Mouse (Mus musculus): ENCODE data around the gene Desi1. TPM values are rescaled to one million over a fixed set of nuclear protein-coding genes. Genes with fewer than 3 reads are reported as not detected.

Desi1 gene
- polyA plus RNA-seq (2014; fragmentation: Nextera tagmentation; extraction: Ambion mirVana), result 23.8 TPM in 2 replicates

DNA sequence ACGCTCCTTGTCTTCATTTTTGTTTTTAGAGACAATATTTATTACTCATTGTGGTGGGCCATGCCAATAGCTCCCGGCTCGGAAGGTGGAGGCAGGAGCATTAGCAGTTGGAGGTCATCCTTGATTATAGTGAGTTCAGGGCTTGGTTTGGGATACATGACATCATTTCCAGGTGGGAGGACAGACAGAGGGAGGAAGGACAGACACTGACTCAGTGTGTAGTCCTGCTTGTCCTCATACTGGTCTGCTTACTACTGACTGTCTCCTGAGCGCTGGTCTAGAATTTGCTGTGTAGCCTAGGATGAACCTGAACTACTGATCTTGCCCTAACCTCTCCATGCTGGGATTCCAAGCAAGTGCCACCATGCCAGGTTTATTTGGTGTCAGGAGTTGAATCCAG is at the start of gene Desi1:
TSS of gene Desi1 (minus strand) at position 101 of the 400 bp plus-strand sequence.
- Histone ChIP-seq H3K9ac (ENCODE audit: low read depth, low read length) (no peak within 1 kb of the TSS), H3K27ac (ENCODE audit: low read depth, low read length) (no peak within 1 kb of the TSS), H3K27me3 (ENCODE audit: control insufficient read depth, insufficient read depth, low read length) (no peaks in the 10 kb centered on the region), H3K4me1 (ENCODE audit: control insufficient read depth, insufficient read depth, low read length) (no peaks in the 10 kb centered on the region), H3K4me2 (no peak within 1 kb of the TSS), H3K9me3 (replicated peaks; ENCODE audit: control insufficient read depth, low read length) (no peaks in the 10 kb centered on the region), H3K4me3 (ENCODE audit: low read depth, low read length) (no peak within 1 kb of the TSS), H3K36me3 (ENCODE audit: control insufficient read depth, insufficient read depth, low read length) (peaks cover 21% of the 10 kb centered on the region)
- ATAC-seq (replicated peaks; ENCODE audit: insufficient number of reproducible peaks, low FRiP score, low TSS enrichment), result no peak
- WGBS (ENCODE audit: insufficient replicate concordance), result 92% methylated on average over 4 of the region's 4 CpGs

DNA sequence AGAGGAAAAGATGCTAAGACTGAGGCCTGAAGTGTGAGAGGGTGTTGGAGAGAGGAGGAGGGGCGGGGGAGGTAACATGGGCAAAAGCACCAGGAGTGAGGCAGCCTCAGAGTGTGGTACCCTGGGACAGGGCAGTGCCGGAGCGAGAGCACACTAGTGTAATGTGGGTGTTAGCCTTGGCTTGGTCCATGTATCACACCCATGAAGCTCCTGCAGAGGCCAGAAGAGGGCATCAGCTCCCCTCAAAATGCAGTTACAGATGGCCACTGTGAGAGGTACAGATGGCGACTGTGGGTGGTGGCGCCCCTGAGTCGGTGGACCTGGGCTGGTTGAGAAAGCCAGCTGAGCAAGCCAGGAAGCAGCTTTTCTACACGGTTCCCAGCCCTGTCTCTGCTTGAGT is 47.5 kb upstream of the Desi1 start:
- no peak for ATAC-seq (replicated peaks; ENCODE audit: insufficient number of reproducible peaks, low FRiP score, low TSS enrichment)
- Histone ChIP-seq H3K9me3 (replicated peaks; ENCODE audit: control insufficient read depth, low read length) (no peaks in the 10 kb centered on the region), H3K27me3 (ENCODE audit: control insufficient read depth, insufficient read depth, low read length) (no peaks in the 10 kb centered on the region), H3K27ac (ENCODE audit: low read depth, low read length) (no peak overlapping the region), H3K36me3 (ENCODE audit: control insufficient read depth, insufficient read depth, low read length) (no peaks in the 10 kb centered on the region), H3K4me1 (ENCODE audit: control insufficient read depth, insufficient read depth, low read length) (no peaks in the 10 kb centered on the region), H3K4me2 (no peak overlapping the region), H3K9ac (ENCODE audit: low read depth, low read length) (no peak overlapping the region), H3K4me3 (ENCODE audit: low read depth, low read length) (no peak overlapping the region)
- 29% methylated on average over 7 of the region's 7 CpGs for WGBS (ENCODE audit: insufficient replicate concordance)

DNA sequence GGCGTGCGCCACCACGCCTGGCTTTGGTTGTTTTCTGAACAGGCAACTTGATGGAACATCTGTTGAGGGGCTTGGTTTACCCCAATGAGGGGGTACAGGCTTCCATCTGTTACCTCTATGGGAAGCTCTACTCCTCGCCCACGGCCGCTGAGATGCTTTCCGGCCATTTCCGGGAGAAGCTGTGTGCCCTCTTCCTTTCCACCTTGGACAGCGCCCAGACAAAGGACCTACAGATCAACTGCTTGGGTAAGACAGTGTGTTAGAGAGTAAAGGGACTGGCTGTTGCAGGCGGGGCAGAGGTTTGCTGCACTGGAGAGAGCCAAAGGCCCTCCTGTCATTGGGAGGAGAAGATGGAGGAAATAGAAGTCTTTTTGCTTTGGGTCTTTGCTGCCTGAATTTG is 46.2 kb upstream of the Desi1 start:
- 56% methylated on average over 10 of the region's 10 CpGs for WGBS (ENCODE audit: insufficient replicate concordance)
- Histone ChIP-seq H3K9me3 (replicated peaks; ENCODE audit: control insufficient read depth, low read length) (no peaks in the 10 kb centered on the region), H3K4me2 (no peak overlapping the region), H3K36me3 (ENCODE audit: control insufficient read depth, insufficient read depth, low read length) (no peaks in the 10 kb centered on the region), H3K4me1 (ENCODE audit: control insufficient read depth, insufficient read depth, low read length) (no peaks in the 10 kb centered on the region), H3K27ac (ENCODE audit: low read depth, low read length) (no peak overlapping the region), H3K4me3 (ENCODE audit: low read depth, low read length) (no peak overlapping the region), H3K27me3 (ENCODE audit: control insufficient read depth, insufficient read depth, low read length) (no peaks in the 10 kb centered on the region), H3K9ac (ENCODE audit: low read depth, low read length) (no peak overlapping the region)
- no peak for ATAC-seq (replicated peaks; ENCODE audit: insufficient number of reproducible peaks, low FRiP score, low TSS enrichment)

DNA sequence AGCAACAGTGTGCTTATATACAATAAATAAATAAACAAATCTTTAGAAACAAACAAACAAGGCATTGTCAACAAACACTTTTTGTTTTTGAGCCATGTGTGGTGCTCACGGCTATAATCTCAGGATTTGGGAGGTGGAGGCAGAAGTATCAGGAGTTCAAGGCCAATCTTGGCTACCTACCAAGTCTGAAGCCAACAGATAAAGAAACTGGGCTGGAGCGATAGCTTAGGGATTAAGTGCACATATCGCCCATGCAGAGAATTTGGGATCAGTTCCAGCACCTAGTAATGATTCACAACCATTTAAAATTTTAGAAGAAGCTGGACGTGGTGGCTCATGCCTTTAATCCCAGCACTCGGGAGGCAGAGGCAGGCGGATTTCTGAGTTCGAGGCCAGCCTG is 39.8 kb upstream of the Desi1 start:
- H3K4me1 ChIP-seq (ENCODE audit: control insufficient read depth, insufficient read depth, low read length), result no peaks in the 10 kb centered on the region
- ATAC-seq (replicated peaks; ENCODE audit: insufficient number of reproducible peaks, low FRiP score, low TSS enrichment), result no peak
- WGBS (ENCODE audit: insufficient replicate concordance), result 71% methylated on average over 7 of the region's 7 CpGs

DNA sequence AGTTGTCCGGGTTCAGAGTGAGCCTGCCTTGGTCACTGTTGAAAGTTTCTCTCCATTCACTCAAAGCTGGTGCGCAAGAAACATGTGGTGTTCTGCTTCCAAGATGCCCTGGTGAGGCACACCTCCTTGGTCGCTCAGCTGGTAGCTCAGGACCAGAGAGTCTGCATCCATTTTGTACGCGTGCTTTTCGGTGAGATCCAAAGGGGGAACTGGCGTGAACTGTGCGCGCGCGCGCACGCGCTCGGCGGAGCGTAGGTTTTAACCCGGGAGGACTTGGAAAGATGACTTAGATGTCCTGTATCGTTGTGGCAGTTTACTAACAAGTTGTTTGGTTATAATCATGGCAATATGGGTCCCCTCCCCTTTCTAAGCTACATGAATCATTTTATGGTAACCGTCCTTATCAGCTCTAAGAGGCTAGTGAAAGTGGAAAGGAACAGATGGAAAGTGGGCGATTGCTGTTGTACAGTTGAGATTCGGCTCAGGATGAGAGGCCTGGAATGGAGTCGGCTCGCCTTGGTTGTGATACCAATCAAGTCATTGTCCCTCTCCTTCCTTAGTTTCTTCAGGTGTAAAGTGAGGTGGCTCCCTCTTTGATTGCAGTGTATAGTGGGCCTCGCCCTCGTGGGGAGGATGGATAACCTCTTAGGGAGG is 38.3 kb upstream of the Desi1 start:
- no peak overlapping the region for H3K4me2 ChIP-seq
- peaks cover 46% of the 10 kb centered on the region for H3K27me3 ChIP-seq (ENCODE audit: control insufficient read depth, insufficient read depth, low read length)
- H3K9ac ChIP-seq (ENCODE audit: low read depth, low read length), result no peak overlapping the region
- ATAC-seq (replicated peaks; ENCODE audit: insufficient number of reproducible peaks, low FRiP score, low TSS enrichment), result no peak
- H3K36me3 ChIP-seq (ENCODE audit: control insufficient read depth, insufficient read depth, low read length), result no peaks in the 10 kb centered on the region
- H3K27ac ChIP-seq (ENCODE audit: low read depth, low read length), result no peak overlapping the region
- H3K4me3 ChIP-seq (ENCODE audit: low read depth, low read length), result no peak overlapping the region
- WGBS (ENCODE audit: insufficient replicate concordance), result 85% methylated on average over 26 of the region's 26 CpGs
- peaks cover 3% of the 10 kb centered on the region; the same call in 1 of the 2 replicates for H3K9me3 ChIP-seq (replicated peaks; ENCODE audit: control insufficient read depth, low read length)
- no peaks in the 10 kb centered on the region for H3K4me1 ChIP-seq (ENCODE audit: control insufficient read depth, insufficient read depth, low read length)

More for the DNA sequence above, 39.8 kb upstream of the Desi1 start:
- H3K4me3 ChIP-seq (ENCODE audit: low read depth, low read length), result no peak overlapping the region
- H3K27ac ChIP-seq (ENCODE audit: low read depth, low read length), result no peak overlapping the region
- peaks cover 39% of the 10 kb centered on the region for H3K27me3 ChIP-seq (ENCODE audit: control insufficient read depth, insufficient read depth, low read length)
- H3K36me3 ChIP-seq (ENCODE audit: control insufficient read depth, insufficient read depth, low read length), result no peaks in the 10 kb centered on the region
- H3K9me3 ChIP-seq (replicated peaks; ENCODE audit: control insufficient read depth, low read length), result peaks cover 3% of the 10 kb centered on the region; the same call in 1 of the 2 replicates
- H3K9ac ChIP-seq (ENCODE audit: low read depth, low read length), result no peak overlapping the region
- H3K4me2 ChIP-seq, result no peak overlapping the region

DNA sequence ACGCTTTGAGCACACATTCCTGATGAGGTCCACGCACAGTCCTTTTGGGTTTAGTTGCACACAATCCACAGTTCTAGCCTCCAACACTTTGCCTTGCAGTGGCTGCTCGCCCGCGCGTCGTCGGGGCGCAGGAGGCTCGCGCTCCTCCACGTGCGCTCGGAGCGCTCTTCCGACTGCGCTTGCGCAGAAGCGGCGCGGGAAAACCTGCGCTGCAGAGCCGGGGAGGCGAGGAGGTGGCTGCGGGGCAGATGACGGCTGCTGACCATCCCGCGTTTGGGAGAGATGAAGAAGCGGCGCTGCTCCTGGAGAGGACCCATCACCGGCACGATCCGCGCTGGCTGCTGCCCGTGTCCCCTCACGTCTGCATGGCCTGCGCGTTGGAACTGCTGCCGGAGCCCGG is 36.2 kb upstream of the Desi1 start, which contains the start of gene Mei1:
TSS of gene Mei1 (plus strand) at position 99 of the 400 bp plus-strand sequence.
- Histone ChIP-seq H3K36me3 (ENCODE audit: control insufficient read depth, insufficient read depth, low read length) (no peaks in the 10 kb centered on the region), H3K9me3 (replicated peaks; ENCODE audit: control insufficient read depth, low read length) (peaks cover 3% of the 10 kb centered on the region; the same call in 1 of the 2 replicates), H3K4me3 (ENCODE audit: low read depth, low read length) (peak within 1 kb of the TSS; percentile 19; the same call in 1 of the 2 replicates), H3K9ac (ENCODE audit: low read depth, low read length) (no peak within 1 kb of the TSS), H3K4me1 (ENCODE audit: control insufficient read depth, insufficient read depth, low read length) (no peaks in the 10 kb centered on the region), H3K27me3 (ENCODE audit: control insufficient read depth, insufficient read depth, low read length) (peaks cover 56% of the 10 kb centered on the region), H3K27ac (ENCODE audit: low read depth, low read length) (no peak within 1 kb of the TSS), H3K4me2 (peak within 1 kb of the TSS; percentile 45)
- 19% methylated on average over 39 of the region's 40 CpGs for WGBS (ENCODE audit: insufficient replicate concordance)
- no peak for ATAC-seq (replicated peaks; ENCODE audit: insufficient number of reproducible peaks, low FRiP score, low TSS enrichment)

DNA sequence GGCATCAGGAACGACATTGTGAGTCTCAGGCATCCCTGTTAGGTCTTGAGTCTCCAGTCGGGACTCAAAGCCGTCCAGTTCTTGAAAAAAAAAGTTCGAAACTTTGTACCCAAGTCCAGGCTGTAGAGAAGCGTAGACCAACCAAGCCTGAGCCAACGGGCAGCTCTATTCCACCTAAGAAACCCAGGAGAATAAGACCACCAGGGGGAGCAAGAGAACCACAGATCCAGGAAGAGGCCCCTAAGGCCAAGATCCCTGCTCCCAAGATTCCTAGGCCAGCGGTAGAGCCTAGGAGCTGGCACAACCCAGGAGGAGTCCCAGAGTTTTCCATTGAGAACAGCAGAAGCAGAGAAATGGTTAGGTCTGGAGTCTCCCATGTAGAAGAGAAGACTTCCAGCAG is 31.8 kb upstream of the Desi1 start:
- Histone ChIP-seq H3K4me1 (ENCODE audit: control insufficient read depth, insufficient read depth, low read length) (no peaks in the 10 kb centered on the region), H3K36me3 (ENCODE audit: control insufficient read depth, insufficient read depth, low read length) (no peaks in the 10 kb centered on the region), H3K4me3 (ENCODE audit: low read depth, low read length) (no peak overlapping the region), H3K4me2 (no peak overlapping the region), H3K9ac (ENCODE audit: low read depth, low read length) (no peak overlapping the region), H3K27me3 (ENCODE audit: control insufficient read depth, insufficient read depth, low read length) (peaks cover 66% of the 10 kb centered on the region), H3K27ac (ENCODE audit: low read depth, low read length) (no peak overlapping the region), H3K9me3 (replicated peaks; ENCODE audit: control insufficient read depth, low read length) (peaks cover 3% of the 10 kb centered on the region; the same call in 1 of the 2 replicates)
- 17% methylated on average over 7 of the region's 7 CpGs for WGBS (ENCODE audit: insufficient replicate concordance)
- ATAC-seq (replicated peaks; ENCODE audit: insufficient number of reproducible peaks, low FRiP score, low TSS enrichment), result no peak; the same call in 1 of the 2 replicates

DNA sequence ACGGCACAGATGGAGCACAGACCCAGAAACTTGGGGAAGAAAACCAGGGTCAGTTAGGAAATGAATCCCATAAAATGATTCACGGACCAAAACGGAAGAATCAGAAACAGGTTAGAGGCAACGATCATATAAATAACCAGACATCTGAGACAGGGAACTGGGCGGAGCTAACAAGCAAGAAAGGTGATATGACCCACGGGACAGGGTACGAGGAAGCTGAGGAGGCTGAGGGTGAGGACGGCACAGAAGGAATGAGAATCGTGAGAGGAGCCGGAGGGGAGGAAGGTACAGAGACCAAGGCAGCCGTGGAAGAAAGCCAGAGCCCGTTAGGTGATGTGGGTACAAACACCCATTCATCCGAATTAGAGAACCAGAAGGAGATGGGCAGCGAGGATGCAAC is 30.2 kb upstream of the Desi1 start:
- Histone ChIP-seq H3K9ac (ENCODE audit: low read depth, low read length) (no peak overlapping the region), H3K36me3 (ENCODE audit: control insufficient read depth, insufficient read depth, low read length) (no peaks in the 10 kb centered on the region), H3K4me2 (no peak overlapping the region), H3K4me1 (ENCODE audit: control insufficient read depth, insufficient read depth, low read length) (no peaks in the 10 kb centered on the region), H3K27ac (ENCODE audit: low read depth, low read length) (no peak overlapping the region), H3K27me3 (ENCODE audit: control insufficient read depth, insufficient read depth, low read length) (peaks cover 50% of the 10 kb centered on the region), H3K4me3 (ENCODE audit: low read depth, low read length) (no peak overlapping the region), H3K9me3 (replicated peaks; ENCODE audit: control insufficient read depth, low read length) (no peaks in the 10 kb centered on the region)
- WGBS (ENCODE audit: insufficient replicate concordance), result 60% methylated on average over 14 of the region's 14 CpGs
- no peak for ATAC-seq (replicated peaks; ENCODE audit: insufficient number of reproducible peaks, low FRiP score, low TSS enrichment)

DNA sequence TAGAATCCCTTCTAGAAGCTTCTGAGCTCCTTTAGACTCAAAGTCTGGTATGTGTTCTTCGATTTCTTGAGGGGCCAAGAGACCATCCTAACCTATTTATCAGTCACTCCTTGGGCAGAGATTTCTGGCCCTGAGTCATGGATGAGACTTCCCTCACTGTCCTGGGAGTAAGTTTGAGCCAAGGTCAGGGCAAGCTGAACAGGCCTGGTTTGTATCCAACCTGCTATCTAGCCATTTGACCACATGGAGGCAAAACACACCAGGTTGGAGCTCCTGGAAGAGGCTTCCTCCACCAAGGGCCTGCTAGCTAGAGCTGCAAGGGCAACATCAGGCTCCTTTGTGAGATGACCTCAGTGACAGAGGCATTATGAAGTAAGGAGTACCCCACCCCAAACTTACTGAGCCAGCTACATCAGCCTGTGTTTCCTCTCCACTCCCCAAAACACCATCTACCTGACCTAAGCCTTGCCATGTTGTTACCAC is 25.1 kb upstream of the Desi1 start, which contains the start of gene 4930407I10Rik:
TSS of gene 4930407I10Rik (plus strand) at position 433 of the 483 bp plus-strand sequence.
- ATAC-seq (replicated peaks; ENCODE audit: insufficient number of reproducible peaks, low FRiP score, low TSS enrichment), result no peak
- no peak within 1 kb of the TSS for H3K4me3 ChIP-seq (ENCODE audit: low read depth, low read length)
- no peak within 1 kb of the TSS for H3K27ac ChIP-seq (ENCODE audit: low read depth, low read length)
- H3K4me2 ChIP-seq, result no peak within 1 kb of the TSS
- H3K9ac ChIP-seq (ENCODE audit: low read depth, low read length), result no peak within 1 kb of the TSS
- WGBS (ENCODE audit: insufficient replicate concordance), result 68% methylated on average over 1 of the region's 1 CpGs
- H3K9me3 ChIP-seq (replicated peaks; ENCODE audit: control insufficient read depth, low read length), result no peaks in the 10 kb centered on the region
- peaks cover 18% of the 10 kb centered on the region for H3K27me3 ChIP-seq (ENCODE audit: control insufficient read depth, insufficient read depth, low read length)
- H3K36me3 ChIP-seq (ENCODE audit: control insufficient read depth, insufficient read depth, low read length), result no peaks in the 10 kb centered on the region
- H3K4me1 ChIP-seq (ENCODE audit: control insufficient read depth, insufficient read depth, low read length), result no peaks in the 10 kb centered on the region
